Mouse (Mus musculus) hindbrain, postnatal 0 days (tissue): ENCODE data around the gene Dusp27. TPM values are rescaled to one million over a fixed set of nuclear protein-coding genes. Genes with fewer than 3 reads are reported as not detected.

ENCODE experiments used
- ATAC-seq: fragments of 200-750 bp; cut with Nextera tagmentation; 2 replicates; pipeline ENCODE4 v1.8.0; 2017; ENCODE audit warnings: mild to moderate bottlenecking, moderate TSS enrichment, moderate library complexity
- DNase-seq: peaks from one replicate; pipeline ENCODE4 v3.0.0-alpha.2; 2015; ENCODE audit warnings: low spot score
- H3K27ac ChIP-seq: fragments of 300-500 bp; sonication (generic); 2 replicates; pipeline ENCODE4 v1.5.1; 2014; ENCODE audit warnings: mild to moderate bottlenecking
- H3K27me3 ChIP-seq: fragments of 300-500 bp; sonication (generic); 2 replicates; pipeline ENCODE4 v1.6.1; 2014; ENCODE audit warnings: low read length, mixed read lengths; ENCODE audit not compliant: insufficient read depth
- H3K36me3 ChIP-seq: fragments of 300-500 bp; sonication (generic); 2 replicates; pipeline ENCODE4 v1.6.1; 2014; ENCODE audit warnings: low read length, mixed read lengths; ENCODE audit not compliant: insufficient read depth
- H3K4me1 ChIP-seq: fragments of 300-500 bp; sonication (generic); 2 replicates; pipeline ENCODE4 v1.6.1; 2014; ENCODE audit warnings: antibody characterized with exemption, low read length, mixed read lengths; ENCODE audit not compliant: insufficient read depth
- H3K4me2 ChIP-seq: fragments of 300-500 bp; sonication (generic); 2 replicates; pipeline ENCODE4 v1.6.1; 2014; ENCODE audit warnings: low read depth, mild to moderate bottlenecking, low read length, moderate library complexity, mixed read lengths
- H3K4me3 ChIP-seq: fragments of 300-500 bp; sonication (generic); 2 replicates; pipeline ENCODE4 v1.5.1; 2014; ENCODE audit warnings: low read length
- H3K9ac ChIP-seq: fragments of 300-500 bp; sonication (generic); replicated peaks from 2 replicates; pipeline ENCODE4 v1.6.1; 2014; ENCODE audit warnings: mild to moderate bottlenecking, low read length, moderate library complexity, mixed read lengths
- H3K9me3 ChIP-seq: fragments of 300-500 bp; sonication (generic); 2 replicates; pipeline ENCODE4 v1.6.1; 2016; ENCODE audit warnings: low read length, mixed read lengths
- CTCF ChIP-seq: IDR thresholded peaks from 2 replicates; pipeline ENCODE4 v1.5.1; 2016; ENCODE audit warnings: antibody characterized with exemption, control low read depth, low read depth
- WGBS: fragments of 180-500 bp; shearing (Covaris S2); extraction: QIAGEN DNeasy Blood & Tissue Kit; methylation state at CpG from one replicate; pipeline ENCODE4 v1.1.7; 2014; 5-methylcytosine and 5-hydroxymethylcytosine counted together
- polyA plus RNA-seq: library from polyadenylated mRNA; unstranded; fragments of >200 nt; fragmentation: Nextera tagmentation; extraction: Ambion mirVana; gene quantifications from 2 replicates; pipeline ENCODE4 v1.2.1, GENCODE M21; 2015
- total RNA-seq: library from RNA; depleted of rRNA; stranded (reverse); fragments of >200 nt; gene quantifications from 2 replicates; pipeline ENCODE4 v1.2.3, GENCODE M21; 2014; rRNA removed

Dusp27 gene
- 0.36 and 0.58 TPM in 2 replicates for total RNA-seq
- polyA plus RNA-seq, result 0.64 and 1.0 TPM in 2 replicates

GRCm38 (mm10) chr1:166127719-166128118, at the start of gene Dusp27:
Dusp27 (minus strand) TSS chr1:166127922.
- Histone ChIP-seq H3K9ac (no peak within 1 kb of the TSS), H3K9me3 (no peaks in the 10 kb centered on the region), H3K27me3 (no peaks in the 10 kb centered on the region), H3K4me3 (no peak within 1 kb of the TSS), H3K4me1 (no peaks in the 10 kb centered on the region), H3K4me2 (no peak within 1 kb of the TSS; the same call in 1 of the 2 replicates), H3K36me3 (no peaks in the 10 kb centered on the region), H3K27ac (no peak within 1 kb of the TSS)
- ATAC-seq (no peak), DNase-seq (no peak)
- no peak for TF ChIP-seq CTCF
- 58% methylated on average over 4 of the region's 4 CpGs for WGBS

DNA sequence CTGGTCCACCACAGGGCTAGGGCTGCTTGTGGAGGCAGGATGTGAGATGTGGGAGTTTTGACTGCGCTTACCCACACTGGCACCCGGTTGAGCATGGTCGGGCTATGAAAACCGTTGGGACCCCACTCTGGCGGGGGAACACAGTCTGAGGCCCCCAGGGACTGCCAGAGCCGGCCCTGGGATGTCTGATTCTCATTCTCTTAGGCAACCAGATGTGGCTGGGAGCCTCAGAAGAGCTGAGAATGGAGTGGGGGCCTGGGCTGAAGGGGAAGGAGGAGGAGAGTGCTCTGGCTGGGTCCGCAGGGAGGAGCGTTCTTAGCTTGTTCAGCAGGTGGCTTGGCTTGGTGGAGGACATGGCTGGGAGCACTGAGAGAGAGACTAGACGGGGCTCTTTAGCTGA, 45.9 kb upstream of the Dusp27 start:
- 70% methylated on average over 9 of the region's 9 CpGs for WGBS
- Histone ChIP-seq H3K4me1 (no peaks in the 10 kb centered on the region), H3K9me3 (no peaks in the 10 kb centered on the region), H3K9ac (no peak overlapping the region), H3K27me3 (no peaks in the 10 kb centered on the region), H3K4me3 (no peak overlapping the region), H3K27ac (no peak overlapping the region), H3K36me3 (no peaks in the 10 kb centered on the region), H3K4me2 (no peak overlapping the region)
- ATAC-seq (no peak), DNase-seq (no peak)
- no peak for TF ChIP-seq CTCF

DNA sequence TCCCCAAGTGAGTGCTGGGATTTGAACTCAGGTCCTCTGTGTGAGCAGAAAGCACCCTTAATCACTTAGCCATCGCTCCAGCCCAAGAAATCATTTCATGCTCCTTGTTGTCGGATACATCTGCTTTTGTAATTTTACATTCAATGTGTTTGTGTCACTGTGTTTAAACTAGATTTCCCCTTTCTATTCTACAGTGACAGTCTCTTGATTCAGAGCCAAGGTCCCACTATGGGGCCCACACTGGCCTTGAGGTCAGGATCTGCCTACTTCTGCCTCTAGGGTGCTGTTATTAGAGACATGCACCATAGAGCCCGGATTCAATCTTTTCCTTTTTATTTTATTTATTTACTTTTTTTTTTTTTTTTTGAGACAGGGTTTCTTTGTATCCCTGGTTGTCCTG, 45.3 kb upstream of the Dusp27 start:
- H3K4me1 ChIP-seq, result no peaks in the 10 kb centered on the region
- H3K9me3 ChIP-seq, result no peaks in the 10 kb centered on the region
- DNase-seq, result no peak
- no peak overlapping the region for H3K4me3 ChIP-seq
- no peak overlapping the region for H3K4me2 ChIP-seq
- no peaks in the 10 kb centered on the region for H3K36me3 ChIP-seq
- WGBS, result 71% methylated on average over 3 of the region's 3 CpGs
- ATAC-seq, result no peak
- H3K27me3 ChIP-seq, result no peaks in the 10 kb centered on the region
- TF ChIP-seq CTCF, result no peak
- H3K9ac ChIP-seq, result no peak overlapping the region
- no peak overlapping the region for H3K27ac ChIP-seq

GRCm38 (mm10) chr1:166170852-166171251, 43.1 kb upstream of the Dusp27 start:
- Histone ChIP-seq H3K27ac (no peak overlapping the region), H3K4me1 (no peaks in the 10 kb centered on the region), H3K36me3 (no peaks in the 10 kb centered on the region), H3K4me2 (no peak overlapping the region), H3K27me3 (no peaks in the 10 kb centered on the region), H3K4me3 (no peak overlapping the region), H3K9ac (no peak overlapping the region), H3K9me3 (no peaks in the 10 kb centered on the region)
- TF ChIP-seq CTCF, result no peak
- ATAC-seq (no peak), DNase-seq (no peak)
- 95% methylated on average over 12 of the region's 12 CpGs for WGBS

- Histone ChIP-seq H3K36me3 (no peaks in the 10 kb centered on the region), H3K4me2 (no peak overlapping the region), H3K27me3 (no peaks in the 10 kb centered on the region), H3K4me3 (no peak overlapping the region), H3K9ac (no peak overlapping the region), H3K4me1 (no peaks in the 10 kb centered on the region), H3K9me3 (no peaks in the 10 kb centered on the region), H3K27ac (no peak overlapping the region)
- DNase-seq (no peak), ATAC-seq (no peak)
- WGBS, result 89% methylated on average over 7 of the region's 7 CpGs
- TF ChIP-seq CTCF, result no peak
Measured at GRCm38 (mm10) chr1:166169713-166170112, 42.0 kb upstream of the Dusp27 start.

DNA sequence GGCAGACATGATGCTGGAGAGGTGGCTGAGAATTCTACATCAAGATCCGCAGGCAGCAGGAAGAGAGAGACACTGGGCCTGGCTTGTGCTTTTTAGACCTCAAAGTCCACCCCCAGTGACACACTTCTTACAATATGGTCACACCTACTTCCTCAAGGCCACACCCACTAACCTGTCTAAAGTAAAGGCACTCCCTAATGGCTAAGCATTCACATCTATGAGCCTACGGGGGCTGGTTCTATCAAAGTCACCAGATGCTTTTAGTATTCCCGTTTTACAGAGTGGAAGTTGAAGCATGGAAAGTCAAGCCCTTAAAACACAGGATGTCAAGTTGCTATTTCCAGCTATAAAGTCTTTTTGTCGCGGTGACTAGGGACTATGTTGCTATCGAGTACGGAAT, 40.3 kb upstream of the Dusp27 start:
- ATAC-seq (no peak), DNase-seq (no peak)
- 97% methylated on average over 7 of the region's 7 CpGs for WGBS

GRCm38 (mm10) chr1:166167405-166167804, 39.7 kb upstream of the Dusp27 start:
- Histone ChIP-seq H3K4me2 (no peak overlapping the region), H3K4me3 (no peak overlapping the region), H3K4me1 (no peaks in the 10 kb centered on the region), H3K9me3 (no peaks in the 10 kb centered on the region), H3K27me3 (no peaks in the 10 kb centered on the region), H3K27ac (no peak overlapping the region), H3K9ac (no peak overlapping the region), H3K36me3 (no peaks in the 10 kb centered on the region)
- DNase-seq (no peak), ATAC-seq (no peak)
- WGBS, result 64% methylated on average over 4 of the region's 4 CpGs
- no peak for TF ChIP-seq CTCF

More for the DNA sequence above, 40.3 kb upstream of the Dusp27 start:
- H3K4me2 ChIP-seq, result no peak overlapping the region
- H3K9me3 ChIP-seq, result no peaks in the 10 kb centered on the region
- no peaks in the 10 kb centered on the region for H3K27me3 ChIP-seq
- H3K4me3 ChIP-seq, result no peak overlapping the region
- H3K27ac ChIP-seq, result no peak overlapping the region
- H3K9ac ChIP-seq, result no peak overlapping the region
- TF ChIP-seq CTCF, result no peak
- H3K4me1 ChIP-seq, result no peaks in the 10 kb centered on the region
- no peaks in the 10 kb centered on the region for H3K36me3 ChIP-seq
